Mouse (Mus musculus) CH12.LX (cell line): Measurements from ENCODE around the gene 2010300C02Rik.

Source experiments
- CHD2 ChIP-seq: IDR thresholded peaks from 2 replicates; pipeline ENCODE4 v1.6.1; 2011; ENCODE audit warnings: low read length, improper control_type of control experiment
- CTCF ChIP-seq, 2 experiments: IDR thresholded peaks in 1 of 2; conservative IDR thresholded peaks in 1 of 2; 2 replicates each; pipeline ENCODE4 v1.5.1; 2011 to 2012; ENCODE audit warnings: low read depth in 2 of 2, low read length in 2 of 2, improper control_type of control experiment in 1 of 2, inconsistent platforms in 1 of 2, mild to moderate bottlenecking in 1 of 2, moderate library complexity in 1 of 2
- E2F4 ChIP-seq: IDR thresholded peaks from 2 replicates; pipeline ENCODE4 v1.6.1; 2011; ENCODE audit warnings: low read depth, low read length, improper control_type of control experiment; ENCODE audit not compliant: insufficient replicate concordance
- ETS1 ChIP-seq: conservative IDR thresholded peaks from 2 replicates; pipeline ENCODE4 v1.6.1; 2012; ENCODE audit warnings: low read depth, mild to moderate bottlenecking, inconsistent platforms, low read length, improper control_type of control experiment, moderate library complexity
- KAT2A ChIP-seq: IDR thresholded peaks from 2 replicates; pipeline ENCODE4 v1.6.1; 2012; ENCODE audit warnings: low read length, improper control_type of control experiment, inconsistent platforms; ENCODE audit not compliant: insufficient replicate concordance
- POLR2A ChIP-seq: IDR thresholded peaks from 2 replicates; pipeline ENCODE4 v1.6.1; 2011; ENCODE audit warnings: low read depth, mild to moderate bottlenecking, improper control_type of control experiment, low read length
- POLR2AphosphoS2 ChIP-seq: IDR thresholded peaks from 2 replicates; pipeline ENCODE4 v1.6.1; 2011; ENCODE audit warnings: low read depth, low read length, improper control_type of control experiment
- SMC3 ChIP-seq: IDR thresholded peaks from 2 replicates; pipeline ENCODE4 v1.6.1; 2011; ENCODE audit warnings: low read depth, low read length, improper control_type of control experiment
- ZC3H11A ChIP-seq: IDR thresholded peaks from 2 replicates; pipeline ENCODE4 v1.6.1; 2012; ENCODE audit warnings: low read depth, mild to moderate bottlenecking, inconsistent platforms, low read length, improper control_type of control experiment
- ZMIZ1 ChIP-seq: IDR thresholded peaks from 2 replicates; pipeline ENCODE4 v1.6.1; 2012; ENCODE audit warnings: low read depth, mild to moderate bottlenecking, inconsistent platforms, low read length, improper control_type of control experiment

DNA sequence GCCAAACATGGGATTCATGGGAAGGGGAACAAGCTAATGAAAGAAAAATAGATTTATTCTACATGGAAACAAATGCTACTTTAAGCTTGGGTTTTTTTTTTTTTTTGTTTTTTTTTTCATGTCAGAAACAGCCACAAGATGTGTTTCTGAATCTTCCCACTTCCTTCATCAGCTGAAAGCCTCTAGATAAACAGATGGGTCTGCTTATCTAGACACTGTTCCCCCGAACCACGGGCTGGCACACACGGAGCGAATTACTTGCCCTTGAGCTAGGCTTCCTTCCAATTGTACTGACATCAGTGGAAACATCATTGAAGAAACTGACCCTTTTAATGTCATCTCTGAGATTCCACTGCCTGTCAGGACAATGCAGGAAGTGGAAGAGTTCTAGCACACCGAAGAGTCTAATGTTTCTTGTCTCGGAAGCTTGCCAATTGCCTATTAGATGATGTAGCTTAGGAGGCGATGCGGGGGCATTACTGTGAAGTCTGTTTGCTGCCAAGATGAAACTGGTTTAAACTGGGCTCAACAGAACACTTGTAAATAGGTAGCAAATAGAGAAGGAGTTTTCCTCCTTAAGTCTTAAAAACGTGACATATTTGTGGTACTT, 24.9 kb upstream of the 2010300C02Rik start:
- TF ChIP-seq E2F4: no peak
- no peak for TF ChIP-seq SMC3
- TF ChIP-seq ZMIZ1: no peak
- TF ChIP-seq POLR2A: no peak
- TF ChIP-seq CTCF (conservative IDR thresholded peaks at IDR 0.05 in 1 of 2, IDR thresholded peaks at IDR 0.05 in 1 of 2; ENCODE audit: low read depth in 2 of 2, low read length in 2 of 2): no peak
- no peak for TF ChIP-seq ZC3H11A
- no peak for TF ChIP-seq CHD2
- no peak for TF ChIP-seq POLR2AphosphoS2
- no peak for TF ChIP-seq KAT2A
- no peak for TF ChIP-seq ETS1
